Mouse (Mus musculus) kidney, postnatal 14 days (tissue): ENCODE measurements at regions not wholly inside any gene's neighbourhood (a gene's known extent, or its start where the extent isn't known, plus 50 kb on each side); places are given as distances from the start of the nearest gene placed in this dataset.

Experiments used
- DNase-seq: peaks from one replicate; pipeline ENCODE4 v3.0.0; 2022; ENCODE audit warnings: mixed read lengths

DNA sequence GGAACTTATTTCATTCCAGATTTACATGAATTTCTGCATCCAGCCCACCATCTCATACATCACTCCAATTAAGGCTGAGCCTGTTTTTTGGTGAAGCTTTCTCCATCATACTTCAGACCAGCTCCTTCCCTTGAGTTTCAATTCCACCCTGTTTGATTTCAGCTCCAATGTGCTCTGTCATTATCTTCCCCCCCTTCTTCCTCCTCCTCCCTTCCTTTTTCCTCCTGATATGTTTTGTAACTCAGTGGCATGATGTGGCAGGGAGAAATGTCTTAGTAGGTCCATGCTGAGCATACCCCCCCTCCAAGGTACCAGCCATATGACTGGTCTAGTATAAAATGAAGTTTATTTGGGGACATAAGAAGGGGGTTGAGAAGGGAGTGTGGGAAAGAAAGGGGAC lies 420.8 kb downstream of the Atp23 start:
- DNase-seq, result no peak

DNA sequence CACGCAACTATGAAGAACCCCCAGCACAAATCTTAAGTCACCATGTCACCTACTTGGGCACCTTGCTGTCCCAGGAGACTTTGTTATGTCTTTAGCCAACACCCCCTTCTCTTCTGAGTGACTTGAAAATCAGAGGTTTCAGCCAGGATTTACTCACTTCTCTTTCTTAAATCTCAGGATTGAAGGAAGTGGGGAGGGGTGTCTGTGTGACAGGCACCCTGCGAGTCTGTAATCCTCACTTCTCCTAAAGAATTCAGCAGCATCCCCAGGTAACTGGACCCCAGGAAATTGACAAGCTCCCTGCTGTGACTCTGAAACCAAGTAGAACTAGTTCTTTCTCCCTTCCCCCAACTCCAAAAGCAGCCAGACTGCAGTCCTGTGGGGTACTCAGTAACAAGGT lies 421.4 kb downstream of the Atp23 start:
- no peak for DNase-seq

DNA sequence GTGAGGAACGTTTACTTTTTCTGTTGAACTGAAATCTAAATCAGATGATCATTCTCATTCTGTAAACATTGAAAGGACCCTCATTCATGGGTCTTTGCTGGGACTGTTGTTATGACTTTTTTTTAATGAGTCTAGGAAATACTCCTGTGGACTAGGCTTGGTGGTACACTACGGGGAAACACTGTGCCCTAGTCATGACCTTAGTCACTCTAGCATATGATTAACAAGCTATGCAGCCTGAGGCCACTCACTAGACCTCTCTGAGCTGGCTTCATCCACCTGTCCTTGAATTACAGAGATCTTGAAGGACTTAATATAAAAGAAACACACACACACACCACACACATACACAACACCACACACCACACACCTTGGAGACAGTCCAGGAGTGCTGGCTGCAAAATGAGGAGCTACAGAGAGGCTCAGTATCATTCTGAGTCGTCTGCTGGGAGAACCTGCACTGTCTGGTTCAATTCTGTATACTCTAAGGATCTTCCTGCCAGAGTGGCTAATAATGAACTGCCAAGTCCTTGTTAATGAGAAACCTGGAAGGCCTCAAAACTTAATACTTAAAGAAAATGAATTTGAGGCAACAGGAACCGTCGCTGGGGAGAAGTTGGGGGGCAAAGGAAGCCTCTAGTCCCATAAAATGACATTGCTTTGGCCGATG lies 428.0 kb downstream of the Atp23 start:
- DNase-seq, result peak; percentile 18

DNA sequence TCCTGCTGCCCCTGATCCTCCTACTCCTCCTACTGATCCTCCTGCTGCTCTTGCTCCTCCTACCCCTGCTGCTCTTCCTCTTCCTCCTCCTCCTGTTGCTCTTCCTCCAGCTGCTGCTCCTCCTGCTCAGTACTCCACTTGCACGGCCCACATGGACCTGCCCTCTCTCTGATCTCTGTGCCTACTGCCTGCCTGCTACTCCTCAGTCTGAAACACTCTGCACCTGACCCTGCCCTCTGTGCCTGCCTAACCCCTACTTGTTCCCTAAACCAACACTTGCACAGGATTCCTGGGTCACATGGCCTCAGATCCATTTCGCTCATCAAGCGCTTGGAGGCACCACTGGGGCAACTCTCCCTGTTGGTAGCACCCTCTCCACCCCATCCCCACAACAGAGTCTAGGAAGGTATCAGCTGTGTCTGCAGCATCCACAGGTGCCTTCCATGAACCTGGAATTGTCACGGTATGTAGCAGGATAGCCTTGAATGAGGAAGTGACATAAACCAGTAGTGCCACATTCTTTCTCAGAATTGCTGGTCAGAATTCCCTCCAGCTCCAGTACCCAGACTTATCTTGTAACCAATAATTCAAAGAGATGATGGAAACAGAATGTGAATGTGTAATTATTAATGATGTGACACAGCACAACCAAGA lies 430.2 kb downstream of the Atp23 start:
- no peak for DNase-seq

DNA sequence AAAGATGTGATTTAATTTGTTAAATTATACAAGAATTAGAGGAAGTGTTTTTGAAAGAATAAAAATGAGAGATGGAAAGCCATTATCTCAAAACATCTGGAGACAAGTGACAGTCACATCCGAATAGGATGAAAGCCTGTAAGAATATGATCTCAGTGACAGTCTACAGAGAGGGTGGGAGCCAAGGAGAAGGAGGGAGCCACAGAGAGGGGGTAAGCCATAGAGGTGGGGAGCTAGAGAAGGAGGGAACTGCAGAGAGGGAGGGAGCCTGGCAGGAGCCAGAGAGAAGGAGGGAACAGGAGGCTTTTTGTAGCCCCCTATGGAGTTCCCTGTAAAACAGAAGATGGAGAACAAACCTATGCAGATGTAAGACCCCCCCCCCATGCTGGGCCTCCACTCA lies 438.4 kb downstream of the Atp23 start:
- no peak for DNase-seq

DNA sequence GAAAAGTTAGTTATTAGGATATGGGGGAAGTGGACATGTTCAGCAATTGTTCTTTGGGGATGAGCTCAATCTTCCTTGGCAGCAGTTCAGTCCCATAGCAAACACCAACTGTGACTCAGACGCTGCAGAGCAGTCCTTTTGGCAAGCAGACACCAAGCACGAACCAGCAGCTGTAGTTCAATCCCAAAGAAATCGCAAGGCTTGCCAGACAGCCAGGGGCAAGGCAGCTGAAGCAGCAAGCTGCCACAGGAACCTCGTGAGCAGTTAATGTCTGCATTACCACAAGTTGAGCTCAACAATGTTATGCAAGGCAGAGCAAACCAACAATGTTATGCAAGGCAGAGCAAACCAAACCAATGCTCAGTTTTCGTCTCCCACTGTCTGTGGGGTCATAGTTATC lies 442.6 kb downstream of the Atp23 start:
- no peak for DNase-seq

DNA sequence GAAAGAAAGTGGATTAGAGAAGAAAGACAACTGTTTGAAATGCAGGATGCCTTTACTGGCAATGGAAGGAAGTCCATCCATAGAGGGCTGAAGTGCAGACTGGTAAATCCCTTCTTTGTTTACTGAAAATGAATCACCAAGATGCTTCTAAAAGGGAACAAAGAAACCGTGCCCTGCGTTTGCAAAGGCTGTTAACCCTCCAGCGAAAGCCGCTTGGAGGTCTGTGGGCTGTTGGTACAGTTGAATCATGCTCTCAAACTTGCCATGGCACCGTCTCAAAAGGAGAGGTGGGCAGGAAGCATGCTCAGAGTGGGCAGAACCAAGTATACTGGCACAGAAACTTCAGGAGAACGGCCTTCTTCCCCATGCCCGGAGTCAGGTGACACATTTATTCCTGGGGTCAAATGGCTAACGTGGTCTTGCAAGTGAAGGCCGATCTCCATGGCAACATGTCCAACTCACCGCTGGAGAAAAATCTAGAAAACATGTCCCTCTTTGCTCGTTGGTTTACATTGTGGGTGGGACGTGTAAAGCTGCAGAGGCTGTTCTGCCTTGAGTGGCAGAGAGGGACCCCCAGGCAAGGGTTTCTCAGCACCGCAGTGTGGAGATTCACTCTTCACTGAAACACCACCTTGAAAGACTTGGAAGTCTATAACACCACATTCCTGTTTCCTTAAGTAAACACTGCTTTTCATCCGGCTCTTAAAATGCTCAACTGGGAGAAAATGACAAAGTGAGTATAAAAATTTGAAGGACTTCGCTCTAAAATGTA lies 448.2 kb downstream of the Atp23 start:
- no peak for DNase-seq

DNA sequence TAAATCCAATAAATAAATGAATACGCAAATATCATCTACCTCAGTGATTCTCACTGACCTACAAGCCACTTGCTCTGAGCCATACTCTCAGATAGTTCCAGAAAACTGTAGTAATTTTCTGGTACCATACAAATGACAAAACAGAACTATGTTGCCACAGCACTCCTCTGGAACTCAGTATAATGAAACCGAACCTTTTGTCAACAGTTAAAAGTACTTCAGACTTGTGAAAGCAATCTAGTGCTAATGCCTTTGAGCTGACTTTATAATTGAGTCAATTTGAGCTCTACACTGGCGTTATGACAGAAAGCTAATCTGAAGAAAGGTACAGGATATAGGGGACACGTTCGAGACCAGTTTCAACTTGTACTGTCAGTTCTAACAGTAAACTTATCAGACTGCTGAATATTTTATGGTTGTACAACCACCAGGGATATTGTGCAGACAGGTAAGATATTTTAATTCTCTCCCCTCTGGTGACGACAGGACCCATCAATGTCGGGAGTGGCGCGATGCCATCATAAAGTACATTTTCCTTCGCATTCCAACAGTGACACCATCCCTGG lies 449.0 kb downstream of the Atp23 start:
- DNase-seq, result no peak

DNA sequence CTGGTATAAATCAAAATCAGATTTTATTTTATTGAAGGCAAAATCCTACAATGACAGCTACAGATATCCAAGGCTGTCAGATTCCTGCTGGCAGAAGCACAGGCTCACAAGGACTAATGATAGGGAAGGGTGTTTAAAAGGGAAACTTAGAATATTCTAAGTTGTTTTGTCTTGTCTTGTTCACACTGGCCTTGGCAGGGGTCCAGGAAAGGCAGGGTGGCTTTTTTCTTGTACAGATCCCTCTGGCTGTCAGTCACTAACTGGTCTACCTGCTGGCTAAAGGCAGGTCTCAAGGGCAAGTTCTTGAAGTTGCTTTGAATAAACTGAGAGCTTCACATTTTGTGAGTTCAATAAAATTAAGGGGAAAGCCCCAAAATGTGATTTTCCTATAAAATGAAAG lies 465.3 kb downstream of the Lrig3 start:
- peak; percentile 2 for DNase-seq

DNA sequence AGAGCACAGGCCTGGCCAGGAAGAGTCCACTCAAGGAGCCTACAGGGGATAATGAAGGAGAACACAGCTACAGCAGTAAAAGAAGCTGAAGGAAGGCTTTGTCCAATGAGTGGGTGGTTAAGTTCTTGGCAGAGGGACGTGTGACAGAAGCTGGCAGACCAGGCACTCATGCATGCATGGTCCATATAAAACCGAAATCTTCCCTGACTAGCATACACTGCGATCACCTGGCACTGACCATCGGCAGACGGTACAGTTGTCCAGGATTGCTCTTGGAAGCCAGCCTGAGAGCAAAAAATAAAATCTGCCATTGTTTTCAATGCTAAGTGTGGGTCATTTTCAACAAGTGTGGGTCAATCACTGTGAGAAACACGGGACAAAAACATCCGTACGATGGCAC lies 464.4 kb downstream of the Lrig3 start:
- no peak for DNase-seq

DNA sequence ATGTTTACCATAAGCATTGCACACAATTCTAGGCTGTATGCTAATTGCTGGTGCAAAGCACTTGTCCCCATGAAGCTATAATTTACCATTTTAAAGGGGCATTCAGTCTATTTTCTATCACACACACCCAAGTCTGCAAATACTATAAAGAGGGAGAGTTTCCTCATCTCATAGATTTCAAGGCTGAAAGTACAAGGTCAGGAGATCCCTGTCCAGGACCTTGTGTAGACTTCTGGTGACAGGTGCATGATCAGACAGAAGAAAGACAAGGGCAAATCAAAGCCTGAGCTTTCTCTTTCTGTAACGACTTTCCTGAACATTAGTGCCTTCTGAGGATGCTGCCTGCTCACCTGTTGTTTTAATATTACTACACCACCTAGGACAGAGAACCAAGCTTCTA lies 463.5 kb downstream of the Lrig3 start:
- no peak for DNase-seq

DNA sequence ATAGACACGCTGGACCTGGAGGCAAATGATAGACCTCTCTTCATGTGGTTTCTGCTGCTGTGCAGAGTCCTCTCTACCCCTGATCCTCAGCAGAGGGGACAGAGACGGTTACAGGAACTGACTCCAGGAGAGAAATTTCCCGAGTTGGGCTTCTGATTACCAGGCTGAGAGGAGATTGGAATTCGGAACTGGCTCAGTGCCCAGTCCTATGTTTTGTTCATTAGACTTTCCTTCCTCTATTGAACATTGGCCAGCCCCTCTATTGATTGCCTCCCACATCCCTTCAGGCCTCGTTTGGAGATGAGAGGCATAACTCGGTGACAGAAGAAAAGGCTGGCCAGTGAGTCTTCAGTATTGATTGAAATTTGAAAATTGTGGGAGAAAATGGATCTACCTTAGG lies 456.1 kb downstream of the Lrig3 start:
- DNase-seq, result no peak

DNA sequence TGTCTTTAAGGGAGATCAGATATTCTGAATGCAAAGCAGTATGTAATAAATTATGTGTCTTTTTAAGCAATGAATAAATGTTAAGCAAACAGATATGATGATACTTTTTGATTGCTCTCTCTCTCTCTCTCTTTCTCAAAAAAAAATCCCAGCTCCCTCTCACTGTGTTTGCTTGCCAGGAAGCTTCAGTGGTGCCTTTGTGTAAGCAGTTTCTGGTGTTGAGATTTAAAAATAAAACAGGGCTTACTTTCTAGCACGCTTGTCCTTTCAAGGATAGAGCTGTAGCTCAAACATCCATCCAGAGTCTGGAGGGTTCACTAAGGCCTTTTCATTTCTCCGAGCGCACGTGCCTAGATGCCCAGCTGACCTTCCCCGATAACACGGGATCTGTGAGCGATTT lies 447.8 kb downstream of the Lrig3 start:
- no peak for DNase-seq

DNA sequence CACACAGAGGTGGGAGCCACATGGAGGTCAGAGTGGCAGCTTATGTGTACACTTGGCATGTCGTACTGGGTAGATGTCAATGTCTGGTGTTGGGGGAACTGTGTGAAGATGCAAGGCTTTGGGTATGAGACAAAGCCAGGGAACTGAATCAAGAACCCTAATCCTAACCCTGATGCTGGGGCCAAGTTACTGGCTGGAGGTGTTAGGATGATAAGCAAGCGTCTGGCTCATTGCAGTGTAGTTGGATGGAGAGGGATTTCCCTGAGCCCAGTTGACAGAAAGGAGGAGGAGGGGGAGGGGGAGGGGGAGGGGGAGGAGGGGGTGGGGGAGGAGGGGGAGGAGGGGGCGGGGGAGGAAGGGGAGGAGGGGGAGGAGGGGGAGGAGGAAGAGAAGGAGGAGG lies 426.3 kb downstream of the Lrig3 start:
- DNase-seq, result no peak

DNA sequence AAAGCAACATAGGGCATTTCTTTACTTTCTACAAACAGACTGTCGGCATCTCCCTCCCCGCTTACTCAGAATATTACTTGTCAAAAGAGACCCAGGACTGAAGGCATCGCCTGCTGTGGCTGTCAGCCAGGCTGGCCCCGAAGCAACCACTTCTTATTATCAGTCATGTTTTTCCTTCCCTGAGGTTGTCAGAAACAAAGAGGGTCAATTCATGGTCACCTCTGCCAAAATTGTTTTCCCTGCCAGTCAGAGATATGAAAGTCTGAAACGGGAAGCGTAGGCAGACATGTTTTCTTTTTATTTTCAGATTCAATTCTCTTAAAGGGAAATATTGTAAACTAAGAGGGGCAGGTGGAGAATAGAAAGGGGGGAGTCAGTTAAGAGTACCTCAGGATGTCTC lies 425.8 kb downstream of the Lrig3 start:
- DNase-seq, result no peak

DNA sequence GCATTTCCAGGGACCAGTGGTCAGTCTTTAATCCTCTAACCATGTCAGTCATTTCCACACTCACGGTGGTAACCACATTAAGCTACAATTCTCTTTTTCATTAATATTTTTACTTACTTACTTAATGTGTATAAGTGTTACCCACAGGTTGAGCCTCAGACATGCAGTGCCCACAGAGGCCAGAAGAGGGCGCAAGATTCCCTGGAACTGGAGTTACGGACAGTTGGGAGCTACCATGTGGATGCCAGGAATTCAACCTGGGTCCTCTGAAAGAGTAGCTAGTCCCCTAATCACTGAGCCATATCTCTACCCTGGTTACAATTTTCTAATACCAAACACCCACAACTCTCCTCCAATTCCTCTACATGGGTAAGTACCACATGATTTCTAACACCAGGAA lies 420.5 kb downstream of the Lrig3 start:
- no peak for DNase-seq

DNA sequence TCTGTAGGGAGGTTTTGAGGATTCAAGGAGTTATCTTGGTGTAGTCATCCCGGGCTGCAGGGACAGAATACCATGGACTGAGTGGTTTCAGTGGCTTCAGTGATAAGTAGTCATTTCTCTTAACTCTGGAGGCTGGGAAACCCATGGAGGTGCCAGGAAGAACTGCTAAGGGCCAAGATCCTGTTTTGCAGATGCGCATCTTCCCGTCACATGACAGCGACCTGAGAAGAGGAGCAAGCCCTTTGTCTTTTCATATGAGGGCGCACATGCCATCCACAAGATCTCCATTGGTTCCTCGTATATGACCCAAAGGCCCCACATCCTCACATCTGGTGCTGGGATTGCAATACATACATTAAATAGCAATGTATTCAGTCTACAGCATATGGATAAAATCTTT lies 419.7 kb downstream of the Lrig3 start:
- no peak for DNase-seq

DNA sequence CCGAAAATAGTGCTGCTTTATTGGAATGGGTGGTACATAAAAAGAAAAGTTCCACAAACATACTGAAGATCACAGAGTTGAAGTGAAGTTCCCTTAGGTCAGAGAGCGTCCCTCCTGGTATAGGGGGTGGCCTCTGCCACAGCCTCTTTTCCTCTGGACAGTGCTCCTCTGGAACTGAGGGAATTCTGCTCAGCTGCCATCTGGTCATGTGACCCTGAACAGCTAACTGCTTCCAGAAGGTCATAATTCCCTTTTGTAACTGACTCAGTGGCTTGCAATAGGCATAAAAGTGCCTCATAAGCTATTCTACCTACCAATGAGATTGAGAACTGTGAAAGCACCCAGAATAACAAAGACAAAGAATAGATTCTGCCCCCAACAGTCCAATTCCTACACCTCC lies 414.4 kb downstream of the Lrig3 start:
- DNase-seq, result no peak

DNA sequence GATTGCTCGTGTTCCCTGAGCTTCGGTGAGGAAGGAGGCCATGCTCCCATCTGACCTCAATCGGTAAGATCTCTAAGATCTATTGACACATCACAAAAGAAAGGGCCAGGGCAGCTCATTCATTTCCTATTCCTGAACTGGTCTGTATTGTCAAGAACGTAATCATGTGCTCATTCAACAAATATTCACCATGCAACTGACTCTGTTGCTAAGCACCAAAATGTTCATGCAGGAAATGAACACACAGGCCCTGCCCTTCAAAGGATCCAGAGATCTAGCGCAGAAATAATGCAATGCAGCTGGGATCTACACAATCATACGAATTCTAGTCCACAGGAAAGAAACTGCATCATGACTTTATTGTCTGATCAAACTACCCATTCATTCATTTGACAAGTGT lies 413.3 kb downstream of the Lrig3 start:
- no peak for DNase-seq

DNA sequence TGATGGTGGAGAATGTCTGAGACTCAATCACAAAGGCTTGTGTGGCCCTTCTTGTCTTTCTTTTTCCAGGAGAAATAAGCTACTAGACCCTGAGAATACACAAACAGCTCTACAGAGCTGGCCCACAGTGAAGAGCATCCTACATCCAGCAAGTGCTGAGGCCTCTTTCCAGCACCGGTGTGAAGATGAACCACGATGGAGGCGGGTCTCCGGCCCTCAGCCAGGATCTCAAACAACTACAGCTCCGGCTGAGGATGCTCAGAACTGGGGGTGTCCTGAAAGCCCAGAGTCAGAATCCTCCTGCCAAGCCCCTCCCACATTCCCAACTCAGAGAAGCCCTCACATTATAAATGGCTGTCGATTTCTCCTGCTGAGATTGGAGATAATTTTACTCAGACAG lies 407.9 kb downstream of the Lrig3 start:
- DNase-seq, result no peak

DNA sequence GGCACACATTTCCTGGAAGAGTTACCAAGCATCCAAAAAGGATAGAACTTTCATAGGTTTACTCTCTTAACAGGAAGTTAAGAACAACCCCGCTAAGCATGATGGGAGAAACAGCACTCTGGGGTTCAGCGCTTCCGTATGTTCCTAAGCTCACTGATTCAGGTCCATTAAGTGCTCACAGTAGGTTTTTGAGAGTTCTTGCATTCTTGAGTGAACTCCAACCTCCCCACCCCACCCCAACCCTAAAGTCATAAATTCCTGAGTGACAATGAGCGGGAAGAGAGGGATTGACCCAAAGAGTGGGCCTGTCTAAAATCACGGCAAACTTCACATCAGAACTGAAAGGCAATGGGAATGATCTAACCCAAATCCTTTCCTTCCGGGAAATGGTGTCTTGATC lies 405.9 kb downstream of the Lrig3 start:
- DNase-seq, result no peak

DNA sequence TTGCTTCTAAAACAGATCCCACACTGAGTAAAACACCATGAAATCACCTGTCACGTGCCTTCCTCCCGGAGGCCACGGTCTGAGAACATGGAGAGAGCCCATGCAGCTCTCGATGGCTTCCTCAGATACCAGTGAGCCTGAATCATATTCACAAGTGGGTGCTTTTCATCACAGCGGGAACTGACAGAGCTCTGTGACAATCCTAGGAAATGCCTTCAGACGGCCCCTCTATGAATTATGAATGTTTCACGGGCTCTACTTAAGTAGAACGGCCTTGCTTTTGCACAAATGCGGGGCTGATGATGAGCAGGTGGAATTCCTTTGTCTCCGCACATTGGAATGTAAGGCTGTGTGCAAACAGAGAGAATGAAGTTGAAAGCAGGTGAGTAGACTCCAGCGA lies 383.1 kb downstream of the Lrig3 start:
- no peak for DNase-seq

DNA sequence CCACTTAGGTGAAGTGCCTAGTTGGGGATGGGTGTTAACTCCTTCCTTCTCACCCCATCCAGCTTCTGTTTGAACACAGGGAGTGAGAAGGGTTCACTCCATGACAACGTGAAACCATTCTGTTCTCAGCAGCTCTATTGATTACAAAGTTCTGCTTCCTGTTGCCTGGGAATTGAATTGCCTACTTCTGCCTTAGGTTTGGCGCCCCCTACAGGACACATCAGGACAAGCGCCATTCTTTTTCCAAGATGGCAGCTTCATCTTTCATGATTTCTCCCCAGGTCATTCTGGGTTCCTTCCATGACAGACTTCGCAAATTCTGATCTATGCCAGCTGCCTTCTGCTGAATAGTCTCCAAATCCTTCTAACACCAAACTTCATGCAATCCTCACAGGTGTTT lies 371.5 kb downstream of the Lrig3 start:
- DNase-seq, result no peak

DNA sequence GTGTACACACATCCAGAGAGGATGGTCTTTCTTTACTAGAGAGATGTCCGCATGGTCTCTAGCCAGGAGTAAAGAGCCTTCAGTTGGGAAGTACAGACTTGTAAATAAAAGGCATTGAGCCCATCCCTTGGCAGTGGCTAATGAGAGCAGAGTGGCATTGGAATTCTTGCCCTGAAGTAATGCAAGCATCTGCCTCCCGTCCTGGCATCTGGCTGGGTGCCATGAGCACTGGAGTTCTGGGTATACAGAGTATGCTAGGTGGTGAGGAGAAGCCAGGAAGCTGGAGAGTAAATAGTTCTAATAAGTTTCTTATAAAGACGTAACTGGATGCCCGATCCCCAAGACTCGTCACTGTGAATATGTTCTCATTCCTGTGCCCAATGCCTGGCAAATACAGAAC lies 367.8 kb downstream of the Lrig3 start:
- DNase-seq, result no peak
